Mouse (Mus musculus) lung, embryonic 14.5 days (tissue): ENCODE data around the gene Ddx25. TPM values are rescaled to one million over a fixed set of nuclear protein-coding genes. Genes with fewer than 3 reads are reported as not detected.

Source experiments
- ATAC-seq: fragments of 200-750 bp; cut with Nextera tagmentation; 2 replicates; pipeline ENCODE4 v1.8.0; 2017; ENCODE audit warnings: mild to moderate bottlenecking, moderate TSS enrichment, moderate library complexity; ENCODE audit not compliant: insufficient read depth
- DNase-seq: peaks from one replicate; pipeline ENCODE4 v3.0.0-alpha.2; 2015
- H3K27ac ChIP-seq: fragments of 300-500 bp; sonication (generic); 2 replicates; pipeline ENCODE4 v1.5.1; 2014; ENCODE audit warnings: low read depth, mild to moderate bottlenecking, moderate library complexity
- H3K27me3 ChIP-seq: fragments of 300-500 bp; sonication (generic); 2 replicates; pipeline ENCODE4 v1.6.1; 2014; ENCODE audit warnings: low read length, control low read depth; ENCODE audit not compliant: insufficient read depth
- H3K36me3 ChIP-seq: fragments of 300-500 bp; sonication (generic); 2 replicates; pipeline ENCODE4 v1.6.1; 2014; ENCODE audit warnings: control low read depth; ENCODE audit not compliant: insufficient read depth
- H3K4me1 ChIP-seq: fragments of 300-500 bp; sonication (generic); 2 replicates; pipeline ENCODE4 v1.6.1; 2014; ENCODE audit warnings: antibody characterized with exemption, control low read depth; ENCODE audit not compliant: insufficient read depth
- H3K4me2 ChIP-seq: fragments of 300-500 bp; sonication (generic); 2 replicates; pipeline ENCODE4 v1.6.1; 2014; ENCODE audit warnings: mild to moderate bottlenecking
- H3K4me3 ChIP-seq: fragments of 300-500 bp; sonication (generic); 2 replicates; pipeline ENCODE4 v1.5.1; 2014; ENCODE audit warnings: low read depth, low read length
- H3K9ac ChIP-seq: fragments of 300-500 bp; sonication (generic); 2 replicates; pipeline ENCODE4 v1.6.1; 2014
- H3K9me3 ChIP-seq: fragments of 300-500 bp; sonication (generic); 2 replicates; pipeline ENCODE4 v1.6.1; 2016; ENCODE audit warnings: low read depth, low read length, control low read depth
- CTCF ChIP-seq: IDR thresholded peaks from 2 replicates; pipeline ENCODE4 v1.5.1; 2016; ENCODE audit warnings: antibody characterized with exemption, low read depth
- WGBS: fragments of 180-500 bp; shearing (Covaris S2); extraction: QIAGEN DNeasy Blood & Tissue Kit; methylation state at CpG from one replicate; pipeline ENCODE4 v1.1.7; 2014; 5-methylcytosine and 5-hydroxymethylcytosine counted together
- polyA plus RNA-seq: library from polyadenylated mRNA; unstranded; fragments of >200 nt; fragmentation: Nextera tagmentation; extraction: Ambion mirVana; gene quantifications from 2 replicates; pipeline ENCODE4 v1.2.1, GENCODE M21; 2014

Ddx25 gene
- polyA plus RNA-seq, 1 experiment from 2014 or later = 1.9 TPM

- no peaks in the 10 kb centered on the region for H3K9me3 ChIP-seq
- H3K4me3 ChIP-seq = no peak overlapping the region
- TF ChIP-seq CTCF = peak; percentile 77
- no peak overlapping the region for H3K27ac ChIP-seq
- ATAC-seq = peak; percentile 59; the same call in 1 of the 2 replicates
- H3K4me1 ChIP-seq = no peaks in the 10 kb centered on the region
- H3K9ac ChIP-seq = no peak overlapping the region
- 6% methylated on average over 6 of the region's 6 CpGs for WGBS
- no peaks in the 10 kb centered on the region for H3K27me3 ChIP-seq
- DNase-seq = peak; percentile 95
- H3K36me3 ChIP-seq = no peaks in the 10 kb centered on the region
- no peak overlapping the region for H3K4me2 ChIP-seq
Measured at GRCm38 (mm10) chr9:35541488-35541887, 16.8 kb downstream of the Ddx25 start.

GRCm38 (mm10) chr9:35541024-35541423 lies 17.3 kb downstream of the Ddx25 start:
- H3K4me1 ChIP-seq = no peaks in the 10 kb centered on the region
- no peaks in the 10 kb centered on the region for H3K36me3 ChIP-seq
- TF ChIP-seq CTCF = no peak
- ATAC-seq (no peak), DNase-seq (no peak)
- WGBS = 73% methylated on average over 5 of the region's 5 CpGs
- no peaks in the 10 kb centered on the region for H3K9me3 ChIP-seq
- H3K27me3 ChIP-seq = no peaks in the 10 kb centered on the region
- no peak overlapping the region for H3K4me3 ChIP-seq
- no peak overlapping the region for H3K27ac ChIP-seq
- H3K9ac ChIP-seq = no peak overlapping the region
- no peak overlapping the region for H3K4me2 ChIP-seq

- DNase-seq = peak; percentile 35
- no peak overlapping the region for H3K4me3 ChIP-seq
- H3K9me3 ChIP-seq = no peaks in the 10 kb centered on the region
- H3K4me1 ChIP-seq = no peaks in the 10 kb centered on the region
- no peak overlapping the region for H3K27ac ChIP-seq
- TF ChIP-seq CTCF = no peak
- H3K36me3 ChIP-seq = no peaks in the 10 kb centered on the region
- H3K4me2 ChIP-seq = no peak overlapping the region
- WGBS = 56% methylated on average over 13 of the region's 13 CpGs
- no peak overlapping the region for H3K9ac ChIP-seq
- peak; percentile 19; the same call in 1 of the 2 replicates for ATAC-seq
- no peaks in the 10 kb centered on the region for H3K27me3 ChIP-seq
Measured at GRCm38 (mm10) chr9:35539001-35539750, 19.2 kb downstream of the Ddx25 start.

- DNase-seq (no peak), ATAC-seq (no peak)
- TF ChIP-seq CTCF = no peak
- no peaks in the 10 kb centered on the region for H3K9me3 ChIP-seq
- no peak overlapping the region for H3K4me2 ChIP-seq
- no peak overlapping the region for H3K9ac ChIP-seq
- no peak overlapping the region for H3K4me3 ChIP-seq
- 76% methylated on average over 4 of the region's 4 CpGs for WGBS
- no peaks in the 10 kb centered on the region for H3K27me3 ChIP-seq
- H3K27ac ChIP-seq = no peak overlapping the region
- H3K36me3 ChIP-seq = no peaks in the 10 kb centered on the region
- H3K4me1 ChIP-seq = no peaks in the 10 kb centered on the region
Measured at GRCm38 (mm10) chr9:35535876-35536275, 22.5 kb downstream of the Ddx25 start.

- peak; percentile 89 for DNase-seq
Measured at GRCm38 (mm10) chr9:35535110-35535509, 23.2 kb downstream of the Ddx25 start.

GRCm38 (mm10) chr9:35533266-35533665 lies 25.1 kb downstream of the Ddx25 start:
- Histone ChIP-seq H3K36me3 (no peaks in the 10 kb centered on the region), H3K4me3 (no peak overlapping the region), H3K4me2 (no peak overlapping the region), H3K4me1 (peaks cover 2% of the 10 kb centered on the region; the same call in 1 of the 2 replicates), H3K9ac (no peak overlapping the region), H3K9me3 (no peaks in the 10 kb centered on the region), H3K27ac (no peak overlapping the region), H3K27me3 (no peaks in the 10 kb centered on the region)
- ATAC-seq (no peak), DNase-seq (no peak)
- TF ChIP-seq CTCF = no peak
- 51% methylated on average over 9 of the region's 9 CpGs for WGBS

More at GRCm38 (mm10) chr9:35535110-35535509, 23.2 kb downstream of the Ddx25 start:
- 12% methylated on average over 2 of the region's 2 CpGs for WGBS
- Histone ChIP-seq H3K9ac (no peak overlapping the region), H3K9me3 (no peaks in the 10 kb centered on the region), H3K27me3 (no peaks in the 10 kb centered on the region), H3K36me3 (no peaks in the 10 kb centered on the region), H3K4me2 (no peak overlapping the region), H3K27ac (no peak overlapping the region), H3K4me1 (no peaks in the 10 kb centered on the region), H3K4me3 (no peak overlapping the region)
- peak; percentile 94 for TF ChIP-seq CTCF
- ATAC-seq = peak; percentile 81

GRCm38 (mm10) chr9:35529796-35530195 lies 28.5 kb downstream of the Ddx25 start:
- 0% methylated on average over 1 of the region's 1 CpGs for WGBS
- H3K4me3 ChIP-seq = no peak overlapping the region
- no peaks in the 10 kb centered on the region for H3K36me3 ChIP-seq
- no peak overlapping the region for H3K4me2 ChIP-seq
- no peaks in the 10 kb centered on the region for H3K27me3 ChIP-seq
- no peak for TF ChIP-seq CTCF
- H3K9me3 ChIP-seq = no peaks in the 10 kb centered on the region
- no peak for ATAC-seq
- DNase-seq = no peak
- H3K9ac ChIP-seq = no peak overlapping the region
- peaks cover 2% of the 10 kb centered on the region; the same call in 1 of the 2 replicates for H3K4me1 ChIP-seq
- peak overlapping the region; percentile 44; the same call in 1 of the 2 replicates for H3K27ac ChIP-seq
